Mouse (Mus musculus) G1E-ER4 (cell line): ENCODE data around the gene Psma5. TPM values are rescaled to one million over a fixed set of nuclear protein-coding genes. Genes with fewer than 3 reads are reported as not detected.

ENCODE experiments used
- GATA1 ChIP-seq: IDR thresholded peaks from one replicate; pipeline ENCODE4 v1.8.0; 2012; ENCODE audit warnings: low read length, inconsistent platforms
- polyA plus RNA-seq: library from polyadenylated mRNA; stranded (reverse); fragments of >175 nt; gene quantifications from 2 replicates; pipeline ENCODE4 v1.2.3, GENCODE M21; 2012

Psma5 gene
- polyA plus RNA-seq, 1 experiment, result 5.1 TPM

GRCm38 (mm10) chr3:108321671-108322070 is 64.9 kb downstream of the Psma5 start:
- no peak for TF ChIP-seq GATA1

GRCm38 (mm10) chr3:108322136-108322535 is 65.4 kb downstream of the Psma5 start:
- TF ChIP-seq GATA1, result no peak

- TF ChIP-seq GATA1, result no peak
These were observed 66.2 kb downstream of the Psma5 start for GRCm38 (mm10) chr3:108322962-108323361.

- no peak for TF ChIP-seq GATA1
These were observed 68.1 kb downstream of the Psma5 start for GRCm38 (mm10) chr3:108324837-108325236.

- no peak for TF ChIP-seq GATA1
These were observed 68.8 kb downstream of the Psma5 start for GRCm38 (mm10) chr3:108325521-108325920.

- TF ChIP-seq GATA1, result no peak
These were observed 70.5 kb downstream of the Psma5 start for GRCm38 (mm10) chr3:108327275-108327674.

- no peak for TF ChIP-seq GATA1
These were observed 71.2 kb downstream of the Psma5 start for GRCm38 (mm10) chr3:108327916-108328315.

GRCm38 (mm10) chr3:108328441-108328841 is 71.7 kb downstream of the Psma5 start:
- no peak for TF ChIP-seq GATA1

Other genes with a start within 250 kb of the Psma5 start
- gene Gstm1, start 239.0 kb upstream of the Psma5 start, polyA plus RNA-seq, result 0.24 and 0.26 TPM in 2 replicates
- not detected in 2 replicates for gene Gstm4, start 212.0 kb upstream of the Psma5 start, polyA plus RNA-seq
- gene Ampd2, start 170.3 kb upstream of the Psma5 start, polyA plus RNA-seq, result 275 and 347 TPM in 2 replicates
- gene Gnat2, start 164.1 kb upstream of the Psma5 start, polyA plus RNA-seq, result 0.23 and 0.65 TPM in 2 replicates
- 28.4 and 45.9 TPM in 2 replicates for gene Gnai3, start 110.8 kb upstream of the Psma5 start, polyA plus RNA-seq
- gene Gpr61, start 102.0 kb upstream of the Psma5 start, polyA plus RNA-seq, result not detected in 2 replicates
- gene Amigo1, start 70.6 kb upstream of the Psma5 start, polyA plus RNA-seq, result 1.8 TPM in 2 replicates
- gene Cyb561d1, start 55.7 kb upstream of the Psma5 start, polyA plus RNA-seq, result 2.4 and 3.0 TPM in 2 replicates
- 21.6 and 23.2 TPM in 2 replicates for gene Atxn7l2, start 46.0 kb upstream of the Psma5 start, polyA plus RNA-seq
- gene Sypl2, start 30.3 kb upstream of the Psma5 start, polyA plus RNA-seq, result not detected in 2 replicates
- gene Sort1, start 27.2 kb downstream of the Psma5 start, polyA plus RNA-seq, result 1.6 and 2.8 TPM in 2 replicates
- not detected in 2 replicates for gene Mybphl, start 108.0 kb downstream of the Psma5 start, polyA plus RNA-seq
- 47.9 and 51.7 TPM in 2 replicates for gene Psrc1, start 126.9 kb downstream of the Psma5 start, polyA plus RNA-seq
- not detected in 2 replicates for gene Celsr2, start 158.6 kb downstream of the Psma5 start, polyA plus RNA-seq
- 172 and 175 TPM in 2 replicates for gene Sars, start 188.3 kb downstream of the Psma5 start, polyA plus RNA-seq